Mouse (Mus musculus) kidney, postnatal 10 days (tissue): Measurements from ENCODE around the gene Polr2e.

Source experiments
- DNase-seq: peaks from one replicate; pipeline ENCODE4 v3.0.0; 2021; ENCODE audit warnings: mixed read lengths

Polr2e gene

DNA sequence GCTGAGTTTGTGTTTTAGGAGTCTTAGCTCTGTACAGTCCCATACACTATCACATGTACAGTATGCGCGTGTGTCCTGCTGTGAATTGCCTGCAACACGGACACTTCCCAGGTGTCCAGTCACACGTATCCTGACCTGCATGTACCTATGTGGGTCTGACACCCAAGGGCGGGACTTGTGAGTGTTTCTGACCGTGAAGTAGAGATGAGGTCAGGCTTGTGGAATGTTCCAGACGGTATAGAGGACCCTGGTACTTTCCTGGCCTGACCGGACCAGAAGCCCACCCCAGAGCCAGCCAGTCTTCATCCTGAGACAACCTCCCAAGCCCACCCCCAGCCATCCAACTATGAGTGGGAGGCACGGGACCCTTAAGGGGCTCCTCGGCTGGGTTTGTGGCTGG is 24.0 kb downstream of the Polr2e start:
- DNase-seq, result no peak

DNA sequence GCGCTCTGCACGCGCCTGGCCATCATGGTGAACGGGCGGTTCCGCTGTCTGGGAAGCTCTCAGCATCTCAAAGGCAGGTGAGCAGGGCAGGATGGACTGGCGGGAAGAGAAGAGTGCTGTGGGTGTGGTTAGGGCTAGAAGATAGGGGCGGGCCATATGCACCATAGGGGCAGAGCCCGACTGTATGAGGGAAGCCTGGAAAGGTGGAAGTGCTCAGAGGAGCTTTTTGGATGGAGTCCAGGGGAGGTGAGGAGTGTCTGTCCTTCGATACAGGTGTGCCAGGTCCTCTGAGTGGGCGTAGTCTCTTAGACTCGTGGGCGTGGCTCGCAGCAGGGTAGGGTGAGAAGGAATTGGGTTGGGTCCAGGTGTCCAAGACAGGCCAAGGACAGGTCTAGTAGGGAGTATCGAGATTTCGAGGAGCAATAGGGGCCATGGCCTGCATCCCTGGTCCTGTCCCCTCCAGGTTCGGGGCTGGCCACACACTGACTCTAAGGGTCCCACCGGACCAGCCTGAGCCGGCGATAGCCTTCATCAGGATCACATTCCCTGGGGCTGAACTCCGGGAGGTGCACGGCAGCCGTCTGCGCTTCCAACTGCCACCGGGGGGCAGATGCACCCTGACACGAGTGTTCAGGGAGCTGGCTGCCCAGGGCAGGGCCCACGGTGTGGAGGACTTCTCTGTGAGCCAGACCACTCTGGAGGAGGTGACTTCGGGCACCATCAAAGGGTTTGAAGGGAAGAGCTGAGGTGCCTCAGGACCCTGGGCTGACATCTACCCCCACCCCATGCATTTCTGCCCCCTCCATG is 24.9 kb downstream of the Polr2e start:
- DNase-seq, result no peak

DNA sequence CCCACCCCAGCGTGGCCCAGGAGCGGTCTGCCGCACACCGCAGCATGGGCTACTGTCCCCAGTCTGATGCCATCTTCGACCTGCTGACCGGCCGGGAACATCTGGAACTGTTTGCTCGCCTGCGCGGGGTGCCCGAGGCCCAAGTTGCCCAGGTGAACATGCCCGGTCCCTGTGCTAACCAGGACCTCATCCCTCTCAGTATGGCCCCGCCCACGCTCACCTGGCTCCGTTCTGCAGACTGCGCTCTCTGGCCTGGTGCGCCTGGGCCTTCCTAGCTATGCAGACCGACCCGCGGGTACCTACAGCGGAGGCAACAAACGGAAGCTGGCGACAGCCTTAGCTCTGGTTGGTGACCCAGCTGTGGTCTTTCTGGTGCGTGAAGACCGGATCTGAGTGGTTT is 26.0 kb downstream of the Polr2e start:
- DNase-seq, result no peak

DNA sequence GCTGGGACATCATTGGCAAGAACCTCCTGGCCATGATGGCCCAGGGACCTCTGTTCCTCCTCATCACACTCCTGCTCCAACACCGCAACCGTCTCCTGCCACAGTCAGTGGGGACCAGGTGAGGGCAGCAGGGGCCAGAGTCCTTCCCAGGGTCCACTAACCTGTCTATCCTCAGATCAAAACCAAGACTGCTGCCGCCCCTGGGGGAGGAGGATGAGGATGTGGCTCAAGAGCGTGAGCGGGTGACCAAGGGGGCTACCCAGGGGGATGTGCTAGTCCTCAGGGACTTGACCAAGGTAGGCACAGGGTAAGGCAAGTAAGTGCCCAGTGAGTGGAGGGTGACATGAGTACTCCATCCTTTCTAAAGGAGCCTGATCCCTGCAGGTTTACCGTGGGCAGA is 27.9 kb downstream of the Polr2e start:
- DNase-seq, result no peak

DNA sequence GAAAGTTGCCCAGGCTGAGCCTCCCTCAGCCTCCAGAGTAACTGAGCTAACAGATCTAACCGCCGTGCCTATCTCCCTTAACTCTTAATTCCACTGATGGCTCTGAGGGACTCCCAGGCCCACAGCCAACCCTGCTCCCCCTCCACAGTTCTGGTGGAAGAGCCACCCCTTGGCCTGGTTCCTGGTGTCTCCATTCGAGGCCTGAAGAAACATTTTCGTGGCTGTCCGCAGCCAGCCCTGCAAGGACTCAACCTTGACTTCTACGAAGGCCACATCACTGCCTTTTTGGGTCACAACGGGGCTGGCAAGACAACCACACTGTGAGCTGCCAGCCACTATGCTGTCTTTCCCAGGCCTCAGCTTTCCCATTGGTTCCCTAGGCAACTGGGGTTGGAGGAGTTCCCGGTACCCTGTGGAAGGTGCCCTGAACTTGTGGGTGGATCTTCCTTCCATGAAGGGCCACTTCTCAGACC is 35.3 kb downstream of the Polr2e start:
- no peak for DNase-seq

DNA sequence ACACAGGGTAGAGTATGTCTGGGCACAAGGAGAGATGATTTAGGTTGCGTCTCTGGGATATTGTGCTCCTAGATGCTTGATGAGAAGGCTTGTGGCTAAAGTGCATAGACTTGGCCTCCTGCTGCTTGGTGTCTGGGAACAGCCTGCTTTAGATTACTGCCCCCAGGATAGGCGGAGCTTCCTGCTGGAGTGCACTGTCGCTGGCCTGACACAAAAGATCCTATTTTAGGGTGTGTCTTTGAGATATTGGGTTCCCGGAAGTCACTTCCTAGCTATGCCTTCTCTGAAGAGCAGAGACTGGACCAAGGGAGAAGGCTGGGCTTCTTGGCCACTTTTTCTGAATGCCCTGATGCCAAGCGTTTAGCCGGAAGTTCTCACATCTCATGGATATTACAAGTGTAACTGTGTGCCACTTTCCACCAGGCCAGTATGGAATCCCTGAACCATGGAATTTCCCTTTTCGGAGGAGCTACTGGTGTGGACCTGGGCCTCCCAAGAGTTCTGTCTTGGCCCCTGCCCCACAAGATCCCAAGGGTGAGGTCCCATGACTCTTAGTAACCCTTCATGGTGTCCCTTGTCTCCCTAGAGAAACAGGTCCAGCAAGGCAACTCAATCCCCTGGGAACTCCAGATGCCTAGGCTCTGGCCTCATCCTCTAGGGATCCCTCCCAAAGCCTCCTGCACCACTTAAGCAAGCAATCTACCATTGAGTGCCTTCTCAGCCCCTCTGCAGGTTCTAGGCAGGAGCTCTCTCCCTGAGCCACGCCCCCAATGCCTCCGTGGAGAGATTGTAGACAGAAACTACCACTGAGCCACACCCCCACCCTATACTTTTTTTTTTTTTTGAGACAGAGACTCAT is 36.0 kb downstream of the Polr2e start:
- DNase-seq, result peak; percentile 42

DNA sequence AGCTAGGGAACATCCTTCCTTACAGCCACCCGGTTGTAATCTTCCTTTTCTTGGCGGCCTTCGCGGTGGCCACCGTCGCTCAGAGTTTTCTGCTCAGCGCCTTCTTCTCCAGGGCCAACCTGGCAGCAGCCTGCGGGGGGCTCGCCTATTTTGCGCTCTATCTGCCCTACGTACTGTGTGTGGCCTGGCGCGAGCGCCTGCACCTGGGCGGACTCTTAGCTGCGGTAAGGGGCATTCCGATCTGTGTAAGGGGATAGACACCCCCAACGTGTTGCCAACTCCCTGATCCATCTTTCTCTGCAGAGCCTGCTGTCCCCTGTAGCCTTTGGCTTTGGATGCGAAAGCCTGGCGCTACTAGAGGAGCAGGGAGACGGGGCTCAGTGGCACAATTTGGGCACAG is 36.8 kb downstream of the Polr2e start:
- no peak for DNase-seq

DNA sequence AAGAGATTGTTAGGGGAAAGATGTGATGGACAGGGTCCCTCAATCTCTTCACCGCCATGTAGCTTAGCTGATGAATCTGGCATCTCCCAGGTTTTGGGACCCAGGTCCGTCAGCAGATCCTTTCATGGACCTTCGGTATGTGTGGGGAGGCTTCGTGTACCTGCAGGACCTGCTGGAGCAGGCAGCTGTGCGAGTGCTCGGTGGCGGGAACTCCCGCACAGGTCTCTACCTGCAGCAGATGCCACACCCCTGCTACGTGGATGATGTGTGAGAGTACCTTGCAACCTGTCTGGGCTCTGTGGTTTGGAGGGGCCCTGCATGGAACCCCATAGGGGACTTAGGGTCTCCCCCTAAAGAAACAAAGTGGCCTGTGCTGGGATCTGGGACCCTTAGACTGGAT is 37.6 kb downstream of the Polr2e start:
- no peak for DNase-seq

DNA sequence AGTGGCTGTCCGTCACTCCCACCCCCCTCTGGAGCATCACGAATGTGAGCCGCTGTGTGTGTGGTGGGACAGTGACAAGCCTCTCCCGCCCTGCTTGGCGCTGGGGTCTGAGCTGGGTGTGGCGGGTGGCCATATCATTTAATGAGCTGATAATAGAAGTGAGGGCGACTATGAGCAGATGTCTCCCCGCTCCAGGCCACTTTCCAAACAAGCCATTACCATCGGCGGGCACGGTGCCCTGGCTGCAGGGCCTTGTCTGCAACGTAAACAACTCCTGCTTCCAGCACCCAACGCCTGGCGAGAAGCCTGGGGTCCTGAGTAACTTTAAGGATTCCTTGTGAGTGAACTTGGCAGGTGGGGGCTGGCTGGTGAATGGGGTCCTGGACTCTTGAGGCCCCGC is 41.8 kb downstream of the Polr2e start:
- DNase-seq, result no peak

DNA sequence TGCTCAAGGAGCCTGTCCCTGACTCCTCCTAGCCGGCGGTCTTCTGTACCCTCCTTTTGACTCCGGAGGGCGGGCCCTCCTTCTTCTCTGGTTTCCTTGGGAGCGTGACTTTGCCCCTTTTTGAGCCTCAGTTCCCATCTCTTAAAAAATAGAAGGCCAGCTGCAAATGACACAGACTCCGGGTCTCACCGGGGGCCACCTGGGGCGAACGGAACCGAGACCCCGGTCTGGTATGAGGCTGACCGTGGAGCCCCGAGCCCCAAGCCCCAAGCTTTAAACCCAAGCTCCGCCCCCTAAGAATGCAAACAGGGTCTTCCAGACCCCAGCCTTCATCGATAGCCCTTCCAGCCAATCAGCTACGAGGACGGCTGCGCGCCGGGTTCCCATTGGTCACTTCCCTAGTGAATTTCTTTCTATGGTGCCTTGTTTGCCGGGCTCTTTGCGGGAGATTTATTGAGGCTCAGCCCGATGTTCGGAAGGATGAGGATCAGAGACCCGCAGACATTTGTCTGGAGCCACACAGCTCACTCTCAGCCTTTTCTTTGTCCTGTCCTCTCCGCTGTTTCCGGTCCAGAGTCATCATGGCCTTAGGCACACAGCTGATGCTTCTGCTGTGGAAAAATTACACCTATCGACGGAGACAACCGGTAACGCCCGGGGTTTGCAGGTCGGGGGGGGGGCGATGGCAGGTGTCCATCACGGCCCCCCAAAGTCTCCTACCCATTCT is 42.4 kb downstream of the Polr2e start:
- DNase-seq, result peak; percentile 82

DNA sequence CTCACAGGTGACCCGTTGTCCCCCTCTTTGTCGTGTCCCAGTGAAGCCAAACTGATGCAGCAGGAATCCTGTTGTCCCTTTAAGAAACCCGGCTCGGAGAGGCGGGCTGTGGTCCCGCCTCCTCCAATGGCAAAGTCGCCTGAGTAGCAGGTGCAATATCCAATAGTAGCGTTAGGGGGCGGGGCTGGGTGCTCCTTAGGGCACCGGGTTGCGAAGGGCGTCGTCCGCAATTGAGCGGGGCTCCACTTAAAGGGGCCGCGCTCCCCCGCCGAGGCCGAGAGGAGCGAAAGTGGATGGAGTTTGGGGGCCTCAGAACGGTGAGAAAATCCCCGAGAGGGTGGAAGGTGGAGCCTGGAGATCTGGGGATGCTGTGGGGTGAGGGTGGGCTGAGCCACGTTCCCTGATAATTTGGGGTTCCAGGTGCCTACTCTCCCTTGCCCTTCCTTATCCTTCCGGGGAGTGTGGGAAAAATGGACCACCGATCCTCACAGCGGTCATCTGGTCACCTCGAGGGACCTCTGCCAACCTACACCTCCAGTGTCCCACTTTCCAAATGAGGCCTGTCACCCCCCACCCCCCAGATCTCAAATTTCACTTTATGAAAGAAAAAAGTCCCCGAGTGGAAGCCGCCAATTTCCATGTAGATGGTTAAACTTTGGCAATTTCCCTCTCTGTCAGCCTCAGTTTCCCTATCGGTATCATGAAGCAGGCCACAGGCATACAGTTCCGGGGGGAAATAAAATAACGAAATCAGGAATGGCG is 43.1 kb downstream of the Polr2e start, which contains the start of gene Abca7:
Abca7 (plus strand) TSS at position 223 of the 762 bp plus-strand sequence.
- DNase-seq, result peak; percentile 99

DNA sequence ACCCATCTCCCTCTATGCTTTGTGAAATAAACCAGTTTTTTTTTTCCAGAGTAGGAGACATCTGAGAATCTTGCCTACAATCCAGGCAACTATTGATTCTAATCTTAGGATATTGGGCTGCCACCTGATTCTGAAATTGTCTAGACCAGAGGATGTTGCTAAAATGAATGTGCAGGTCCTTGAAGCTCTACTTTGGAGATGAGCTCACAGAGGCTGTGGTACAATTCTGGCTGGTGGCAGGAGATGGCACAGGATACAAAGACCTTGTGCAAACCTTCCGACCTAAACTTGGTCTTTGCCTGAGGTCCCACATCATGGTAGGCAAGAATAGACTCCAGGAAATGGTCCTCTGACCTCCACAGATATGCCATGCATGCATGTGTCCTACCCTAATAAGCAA is 44.0 kb downstream of the Polr2e start:
- no peak for DNase-seq

DNA sequence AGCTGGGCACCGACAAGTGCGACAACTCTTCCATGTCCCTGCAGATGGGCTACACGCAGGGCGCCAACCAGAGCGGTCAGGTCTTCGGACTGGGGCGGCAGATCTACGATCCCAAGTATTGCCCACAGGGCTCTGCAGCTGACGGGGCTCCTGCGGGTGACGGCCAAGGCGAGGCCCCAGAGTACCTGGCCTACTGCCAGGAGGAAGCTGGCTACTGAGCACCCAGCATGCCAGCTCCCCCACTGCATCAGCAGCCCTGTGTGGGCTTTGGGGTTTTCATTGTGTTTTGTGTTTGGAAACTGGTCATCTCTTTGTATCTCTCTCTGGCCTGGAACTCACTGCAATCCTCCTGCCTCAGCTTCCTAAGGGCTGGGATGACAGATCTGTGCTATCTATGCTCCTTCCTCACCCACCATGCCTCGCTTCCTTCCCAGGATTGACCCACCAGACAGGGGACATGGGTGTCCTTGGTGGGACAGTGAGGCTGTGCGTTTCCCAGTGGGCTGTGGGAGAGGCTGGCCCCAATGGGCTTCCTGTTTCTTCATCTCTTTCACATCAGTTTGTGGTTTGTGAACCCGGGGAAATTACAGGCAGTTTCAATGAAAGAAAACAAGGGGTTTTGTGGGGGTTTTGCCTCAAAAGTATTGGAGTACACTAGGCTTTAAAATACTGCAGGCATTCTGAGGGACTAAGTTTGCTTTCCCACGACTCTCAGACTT is 45.0 kb downstream of the Polr2e start:
- peak; percentile 71 for DNase-seq

DNA sequence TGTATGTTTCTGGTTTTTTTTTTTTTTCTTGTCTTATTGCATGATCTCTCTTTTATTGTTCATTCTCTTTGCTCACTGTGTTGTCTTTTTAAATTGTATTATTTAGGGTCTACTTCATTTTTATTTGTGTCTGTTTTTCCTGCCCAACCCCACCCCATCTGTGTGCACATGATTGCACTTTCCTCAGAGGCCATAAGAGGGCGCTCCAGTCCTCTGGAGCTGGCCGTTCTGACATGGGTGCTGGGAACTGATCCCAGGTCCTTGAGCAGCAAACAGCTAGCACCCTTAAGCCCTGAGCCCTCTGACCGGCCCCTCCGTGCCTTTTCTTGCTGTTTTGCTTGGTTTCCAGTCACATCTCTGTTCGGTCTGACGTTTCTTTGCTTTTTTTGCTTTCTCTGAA is 48.0 kb downstream of the Polr2e start:
- DNase-seq, result no peak

DNA sequence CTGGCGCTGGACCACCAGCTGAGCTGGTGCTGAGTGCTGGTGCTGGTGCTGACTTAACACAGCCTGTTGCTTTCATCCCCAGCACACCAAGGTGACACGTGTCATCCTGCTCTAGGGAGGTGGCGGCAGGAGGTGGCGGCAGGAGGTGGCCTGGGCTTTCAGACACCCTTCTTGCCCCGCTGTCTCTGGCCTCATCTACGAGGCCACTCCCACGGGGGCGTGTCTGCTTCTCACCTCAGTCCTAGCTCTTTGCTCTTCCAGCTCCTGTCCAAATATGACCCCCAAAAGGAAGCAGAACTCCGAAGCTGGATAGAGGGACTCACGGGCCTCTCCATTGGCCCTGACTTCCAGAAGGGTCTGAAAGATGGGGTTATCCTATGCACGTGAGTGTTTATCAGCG is 48.5 kb downstream of the Polr2e start:
- no peak for DNase-seq

DNA sequence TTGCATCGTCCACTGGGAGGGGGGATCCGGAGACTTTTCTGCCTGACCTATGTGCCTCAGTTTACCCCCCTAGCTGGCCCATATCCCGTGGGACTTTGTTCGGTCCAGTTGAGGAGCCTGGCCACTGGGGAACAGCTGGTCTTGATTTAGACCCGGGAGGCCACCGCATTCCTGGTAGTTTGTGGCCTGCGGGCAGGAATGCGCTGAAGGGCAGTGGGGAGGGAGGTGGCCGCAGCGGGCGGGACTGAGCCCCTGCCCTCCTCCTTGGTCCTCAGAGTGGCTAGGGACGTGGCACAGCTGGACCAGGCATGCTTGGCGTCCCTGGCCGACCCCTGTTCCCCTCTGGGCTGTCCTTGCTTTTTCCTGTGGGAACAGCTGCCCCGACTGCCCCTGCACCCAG is 49.7 kb downstream of the Polr2e start:
- peak; percentile 65 for DNase-seq

DNA sequence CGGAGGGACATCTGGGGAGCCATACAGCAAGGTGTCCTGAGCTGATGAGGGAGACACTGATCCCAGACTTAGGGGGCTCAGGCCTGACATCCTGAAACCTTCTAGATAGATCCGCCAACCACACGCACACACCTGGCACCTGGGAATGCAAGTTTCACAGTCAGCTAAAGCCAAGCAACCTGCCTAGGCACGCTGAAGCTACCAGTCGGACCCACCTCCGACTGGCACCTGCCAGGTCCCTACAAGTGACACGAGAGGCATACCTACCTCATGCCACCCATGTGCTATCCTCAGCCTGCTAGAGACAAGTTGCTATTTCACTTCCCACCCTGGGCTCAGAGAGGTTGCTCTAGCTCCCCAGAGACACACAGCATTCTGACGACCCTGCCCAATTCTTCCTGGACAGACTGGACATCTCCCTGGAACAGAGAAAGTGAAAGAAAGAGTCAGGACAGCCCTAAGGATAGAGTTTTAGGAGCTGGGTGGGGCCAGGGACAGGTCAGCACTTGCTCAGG is 50.3 kb downstream of the Polr2e start:
- DNase-seq, result no peak

DNA sequence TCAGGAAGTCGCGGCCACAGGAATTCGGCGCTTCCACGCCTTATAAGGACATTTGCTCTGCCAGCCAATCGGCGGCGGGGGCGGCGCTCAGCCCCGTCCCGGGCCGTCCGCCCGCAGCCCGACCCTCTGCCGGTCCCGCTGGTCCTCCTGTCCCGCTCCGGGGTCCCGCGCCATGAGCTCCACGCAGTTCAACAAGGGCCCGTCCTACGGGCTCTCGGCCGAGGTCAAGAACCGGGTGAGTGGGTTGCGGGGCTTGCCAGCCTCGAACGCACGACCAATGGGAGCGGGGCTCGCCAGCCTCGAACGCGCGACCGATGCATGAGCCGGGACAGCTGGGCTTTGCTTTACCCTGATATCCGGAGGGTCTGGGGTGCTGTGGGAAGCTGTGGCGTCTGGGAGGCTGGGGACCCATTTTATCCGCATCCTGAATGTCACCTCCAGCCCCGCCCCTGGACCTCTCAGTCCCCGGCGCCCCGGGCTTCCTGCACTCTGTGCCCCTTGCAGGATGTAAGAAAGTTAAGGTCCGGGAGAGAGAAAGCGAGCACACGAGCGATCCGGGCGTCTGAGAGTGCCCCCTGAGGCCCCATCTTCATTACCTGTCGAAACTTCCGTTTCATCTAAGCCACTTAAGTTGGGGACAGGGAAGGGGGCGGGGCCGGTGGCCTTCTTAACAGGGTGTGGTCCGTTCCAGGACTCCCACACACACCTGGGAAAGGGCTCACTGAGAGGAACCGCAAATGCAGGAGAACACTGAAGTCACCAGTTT is 50.9 kb downstream of the Polr2e start, which contains the start of gene Cnn2:
Cnn2 (plus strand) TSS at position 79 of the 766 bp plus-strand sequence.
- DNase-seq, result peak; percentile 89

DNA sequence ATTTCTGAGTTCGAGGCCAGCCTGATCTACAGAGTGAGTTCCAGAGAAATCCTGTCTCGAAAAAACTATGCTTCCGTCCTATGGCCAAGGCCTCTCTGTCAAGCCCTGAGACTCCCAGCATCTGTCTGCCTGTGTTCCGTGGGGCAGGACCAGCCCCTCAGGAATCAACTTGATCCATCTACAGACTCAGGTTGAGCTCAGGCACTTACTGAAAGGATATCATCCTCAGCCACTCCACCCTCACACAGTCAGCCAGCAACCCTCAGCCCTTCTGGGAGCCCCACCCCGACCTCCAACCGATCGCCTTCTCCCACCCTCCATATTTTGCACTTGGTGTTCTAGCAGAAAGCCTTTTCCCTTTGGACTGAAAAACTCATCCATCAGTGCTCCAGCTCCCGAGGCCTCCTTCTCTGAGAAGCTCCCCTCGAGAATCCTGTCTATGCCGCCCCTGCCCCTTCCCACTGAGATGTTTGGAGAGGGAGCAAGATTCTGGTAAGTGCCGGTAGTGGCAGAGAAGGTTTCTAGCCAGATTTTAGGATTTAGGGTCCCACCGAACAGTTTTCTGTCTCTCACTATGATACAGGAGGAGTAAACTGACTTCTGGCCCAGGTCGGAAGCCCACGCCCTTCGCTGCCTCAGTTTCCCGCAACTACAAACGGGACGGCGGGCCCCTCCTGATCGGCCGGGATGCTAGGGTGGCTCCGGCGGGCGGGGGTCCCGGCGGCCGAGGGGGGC is 51.7 kb downstream of the Polr2e start:
- no peak for DNase-seq

DNA sequence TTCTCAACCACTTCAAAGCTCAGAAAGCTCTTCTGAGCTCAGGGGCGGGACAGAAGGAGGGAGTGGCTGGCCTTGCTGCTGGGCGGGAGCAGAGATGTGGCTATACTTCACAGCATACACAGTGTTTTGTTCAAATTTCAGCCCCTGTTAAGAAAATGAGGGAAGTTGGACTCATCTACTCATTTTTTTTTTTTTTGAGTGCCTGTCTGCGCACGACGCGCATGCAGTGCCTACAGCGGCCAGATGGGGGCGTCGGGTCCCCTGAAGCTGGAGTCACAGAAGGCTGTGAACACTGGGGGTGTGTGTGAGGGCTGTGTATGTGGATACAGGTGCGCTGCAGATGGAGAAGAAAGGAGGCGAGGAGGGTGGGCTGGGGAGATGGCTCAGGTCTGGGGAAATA is 52.6 kb downstream of the Polr2e start:
- peak; percentile 94 for DNase-seq
